Mouse (Mus musculus): Measurements from ENCODE around the gene Sun1. TPM values are rescaled to one million over a fixed set of nuclear protein-coding genes. Genes with fewer than 3 reads are reported as not detected.

Sun1 gene
- polyA plus RNA-seq (2015; fragmentation: Nextera tagmentation; extraction: Ambion mirVana), result 35.1 and 37.6 TPM in 2 replicates

- H3K4me3 ChIP-seq (ENCODE audit: low read depth, low read length), result peak within 1 kb of the TSS; percentile 85
- no peaks in the 10 kb centered on the region for H3K9me3 ChIP-seq (ENCODE audit: low read length)
- H3K9ac ChIP-seq (replicated peaks; ENCODE audit: low read depth), result peak within 1 kb of the TSS; percentile 81
- TF ChIP-seq CTCF (IDR thresholded peaks at IDR 0.05) (no peak; the same call in 1 of the 2 replicates), EP300 (IDR thresholded peaks at IDR 0.05) (no peak)
- WGBS, result 4% methylated on average over 52 of the region's 64 CpGs
- peak within 1 kb of the TSS; percentile 99 for H3K4me2 ChIP-seq (replicated peaks; ENCODE audit: low read depth, low read length)
- no peaks in the 10 kb centered on the region for H3K36me3 ChIP-seq (ENCODE audit: insufficient read depth, low read length)
- no peaks in the 10 kb centered on the region for H3K27me3 ChIP-seq (replicated peaks; ENCODE audit: insufficient read depth, low read length)
- DNase-seq (ENCODE audit: low spot score) (peak; percentile 99), ATAC-seq (peak; percentile 98)
- H3K4me1 ChIP-seq (ENCODE audit: insufficient read depth, low read depth, low read length), result peaks cover 22% of the 10 kb centered on the region; the same call in 1 of the 2 replicates
- H3K27ac ChIP-seq (ENCODE audit: low read length), result peak within 1 kb of the TSS; percentile 85
Measured at GRCm38 (mm10) chr5:139199995-139200769, at the start of gene Sun1. Sun1 (plus strand) TSS chr5:139200637.

- TF ChIP-seq EP300 (IDR thresholded peaks at IDR 0.05) (no peak), CTCF (IDR thresholded peaks at IDR 0.05) (no peak)
- Histone ChIP-seq H3K9ac (replicated peaks; ENCODE audit: low read depth) (no peak overlapping the region), H3K9me3 (ENCODE audit: low read length) (no peaks in the 10 kb centered on the region), H3K4me1 (ENCODE audit: insufficient read depth, low read depth, low read length) (no peaks in the 10 kb centered on the region), H3K27ac (ENCODE audit: low read length) (no peak overlapping the region), H3K4me2 (replicated peaks; ENCODE audit: low read depth, low read length) (no peak overlapping the region), H3K4me3 (ENCODE audit: low read depth, low read length) (no peak overlapping the region), H3K27me3 (replicated peaks; ENCODE audit: insufficient read depth, low read length) (no peaks in the 10 kb centered on the region), H3K36me3 (ENCODE audit: insufficient read depth, low read length) (0 out of 2 replicates have a peak, but pooled peaks cover 4% of the 10 kb centered on the region)
- ATAC-seq (no peak), DNase-seq (ENCODE audit: low spot score) (no peak)
- WGBS, result 87% methylated on average over 8 of the region's 8 CpGs
Measured at GRCm38 (mm10) chr5:139160899-139161298, 39.5 kb upstream of the Sun1 start.

GRCm38 (mm10) chr5:139161632-139162031, 38.8 kb upstream of the Sun1 start:
- DNase-seq (ENCODE audit: low spot score) (no peak), ATAC-seq (no peak)
- no peak overlapping the region for H3K27ac ChIP-seq (ENCODE audit: low read length)
- H3K9ac ChIP-seq (replicated peaks; ENCODE audit: low read depth), result no peak overlapping the region
- H3K27me3 ChIP-seq (replicated peaks; ENCODE audit: insufficient read depth, low read length), result no peaks in the 10 kb centered on the region
- peaks cover 4% of the 10 kb centered on the region; the same call in 1 of the 2 replicates for H3K36me3 ChIP-seq (ENCODE audit: insufficient read depth, low read length)
- no peak for TF ChIP-seq EP300 (IDR thresholded peaks at IDR 0.05)
- TF ChIP-seq CTCF (IDR thresholded peaks at IDR 0.05), result no peak
- no peaks in the 10 kb centered on the region for H3K9me3 ChIP-seq (ENCODE audit: low read length)
- no peak overlapping the region for H3K4me3 ChIP-seq (ENCODE audit: low read depth, low read length)
- no peak overlapping the region for H3K4me2 ChIP-seq (replicated peaks; ENCODE audit: low read depth, low read length)
- no peaks in the 10 kb centered on the region for H3K4me1 ChIP-seq (ENCODE audit: insufficient read depth, low read depth, low read length)
- WGBS, result 64% methylated on average over 10 of the region's 10 CpGs

GRCm38 (mm10) chr5:139166781-139167361, 33.6 kb upstream of the Sun1 start:
- H3K36me3 ChIP-seq (ENCODE audit: insufficient read depth, low read length), result peaks cover 4% of the 10 kb centered on the region
- H3K4me2 ChIP-seq (replicated peaks; ENCODE audit: low read depth, low read length), result no peak overlapping the region
- H3K27ac ChIP-seq (ENCODE audit: low read length), result peak overlapping the region; percentile 59
- no peaks in the 10 kb centered on the region for H3K27me3 ChIP-seq (replicated peaks; ENCODE audit: insufficient read depth, low read length)
- ATAC-seq (peak; percentile 66), DNase-seq (ENCODE audit: low spot score) (peak; percentile 33)
- H3K4me1 ChIP-seq (ENCODE audit: insufficient read depth, low read depth, low read length), result no peaks in the 10 kb centered on the region
- 66% methylated on average over 6 of the region's 6 CpGs for WGBS
- no peak overlapping the region for H3K4me3 ChIP-seq (ENCODE audit: low read depth, low read length)
- no peaks in the 10 kb centered on the region for H3K9me3 ChIP-seq (ENCODE audit: low read length)
- TF ChIP-seq EP300 (IDR thresholded peaks at IDR 0.05), result no peak; the same call in 1 of the 2 replicates
- TF ChIP-seq CTCF (IDR thresholded peaks at IDR 0.05), result no peak
- no peak overlapping the region for H3K9ac ChIP-seq (replicated peaks; ENCODE audit: low read depth)

- TF ChIP-seq EP300 (IDR thresholded peaks at IDR 0.05) (no peak), CTCF (IDR thresholded peaks at IDR 0.05) (no peak)
- no peaks in the 10 kb centered on the region for H3K4me1 ChIP-seq (ENCODE audit: insufficient read depth, low read depth, low read length)
- H3K4me2 ChIP-seq (replicated peaks; ENCODE audit: low read depth, low read length), result no peak overlapping the region
- no peak overlapping the region for H3K9ac ChIP-seq (replicated peaks; ENCODE audit: low read depth)
- H3K36me3 ChIP-seq (ENCODE audit: insufficient read depth, low read length), result peaks cover 4% of the 10 kb centered on the region
- 73% methylated on average over 1 of the region's 1 CpGs for WGBS
- H3K4me3 ChIP-seq (ENCODE audit: low read depth, low read length), result no peak overlapping the region
- DNase-seq (ENCODE audit: low spot score) (no peak), ATAC-seq (no peak)
- no peaks in the 10 kb centered on the region for H3K9me3 ChIP-seq (ENCODE audit: low read length)
- no peak overlapping the region for H3K27ac ChIP-seq (ENCODE audit: low read length)
- no peaks in the 10 kb centered on the region for H3K27me3 ChIP-seq (replicated peaks; ENCODE audit: insufficient read depth, low read length)
Measured at GRCm38 (mm10) chr5:139167548-139167947, 32.9 kb upstream of the Sun1 start.

GRCm38 (mm10) chr5:139171929-139172328, 28.5 kb upstream of the Sun1 start:
- Histone ChIP-seq H3K4me2 (replicated peaks; ENCODE audit: low read depth, low read length) (no peak overlapping the region), H3K27me3 (replicated peaks; ENCODE audit: insufficient read depth, low read length) (no peaks in the 10 kb centered on the region), H3K9ac (replicated peaks; ENCODE audit: low read depth) (no peak overlapping the region), H3K4me1 (ENCODE audit: insufficient read depth, low read depth, low read length) (no peaks in the 10 kb centered on the region), H3K4me3 (ENCODE audit: low read depth, low read length) (no peak overlapping the region), H3K36me3 (ENCODE audit: insufficient read depth, low read length) (no peaks in the 10 kb centered on the region; the same call in 1 of the 2 replicates), H3K9me3 (ENCODE audit: low read length) (no peaks in the 10 kb centered on the region), H3K27ac (ENCODE audit: low read length) (no peak overlapping the region)
- TF ChIP-seq CTCF (IDR thresholded peaks at IDR 0.05) (no peak), EP300 (IDR thresholded peaks at IDR 0.05) (no peak)
- WGBS, result 94% methylated on average over 4 of the region's 4 CpGs
- DNase-seq (ENCODE audit: low spot score) (no peak), ATAC-seq (no peak)
